Mouse (Mus musculus): ENCODE measurements at regions not wholly inside any gene's neighbourhood (a gene's known extent, or its start where the extent isn't known, plus 50 kb on each side); places are given as distances from the start of the nearest gene placed in this dataset.
"Not testable (repeated sequence)": the region's sequence is repeated elsewhere in the genome, so short reads cannot be mapped to it uniquely, and the experiment has no call there.

DNA sequence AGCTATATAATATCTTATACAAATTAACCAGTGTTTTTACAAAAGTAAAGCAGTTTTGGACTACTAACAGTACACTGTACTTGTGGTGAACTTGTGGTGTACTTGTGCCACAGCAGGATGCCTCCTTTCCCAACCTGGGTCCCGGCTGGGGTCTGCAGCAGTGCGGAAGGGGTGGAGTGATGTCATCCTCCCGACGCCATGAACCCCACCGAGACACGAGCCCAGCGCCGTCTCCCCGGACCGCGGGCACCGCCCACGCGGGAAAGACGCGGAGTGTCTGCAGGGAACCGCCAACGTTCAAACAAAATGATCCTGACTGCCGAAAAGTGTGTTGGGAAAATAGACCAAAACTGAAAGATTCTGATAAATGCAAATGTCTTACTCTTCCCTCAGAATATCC lies 62.6 kb downstream of the Dynlt1b start:
- not testable (repeated sequence) for TF ChIP-seq CTCF (IDR thresholded peaks at IDR 0.05; ENCODE audit: borderline replicate concordance, extremely low read depth, insufficient read depth, insufficient read length); POLR2A (IDR thresholded peaks at IDR 0.05; ENCODE audit: borderline replicate concordance, extremely low read depth, insufficient read depth, insufficient read length, poor library complexity, severe bottlenecking)
